Mouse (Mus musculus) embryonic facial prominence, embryonic 11.5 days (tissue): Measurements from ENCODE around the gene Smyd2. TPM values are rescaled to one million over a fixed set of nuclear protein-coding genes. Genes with fewer than 3 reads are reported as not detected.
A peak's percentile ranks its signal among the peaks of the same experiment; 100 is the strongest.

Source experiments
- ATAC-seq: fragments of 200-750 bp; cut with Nextera tagmentation; replicated peaks from 2 replicates; pipeline ENCODE4 v1.8.0; 2017; ENCODE audit warnings: low read depth; ENCODE audit not compliant: insufficient number of reproducible peaks, low FRiP score, low TSS enrichment
- DNase-seq: peaks from one replicate; pipeline ENCODE4 v3.0.0-alpha.2; 2015; ENCODE audit warnings: low spot score
- H3K27ac ChIP-seq: fragments of 300-500 bp; sonication (generic); replicated peaks from 2 replicates; pipeline ENCODE4 v1.5.1; 2014; ENCODE audit warnings: mild to moderate bottlenecking, low read depth, low read length, control low read depth
- H3K27me3 ChIP-seq: fragments of 300-500 bp; sonication (generic); 2 replicates; pipeline ENCODE4 v1.6.1; 2014; ENCODE audit warnings: mild to moderate bottlenecking, low read length, moderate library complexity, mixed read lengths; ENCODE audit not compliant: control insufficient read depth, insufficient read depth
- H3K36me3 ChIP-seq: fragments of 300-500 bp; sonication (generic); replicated peaks from 2 replicates; pipeline ENCODE4 v1.6.1; 2014; ENCODE audit warnings: low read depth, mild to moderate bottlenecking, low read length, moderate library complexity, mixed read lengths; ENCODE audit not compliant: control insufficient read depth, insufficient read depth
- H3K4me1 ChIP-seq: fragments of 300-500 bp; sonication (generic); 2 replicates; pipeline ENCODE4 v1.6.1; 2014; ENCODE audit warnings: low read length, mixed read lengths; ENCODE audit not compliant: control insufficient read depth, insufficient read depth
- H3K4me2 ChIP-seq: fragments of 300-500 bp; sonication (generic); 2 replicates; pipeline ENCODE4 v1.6.1; 2014; ENCODE audit warnings: low read depth, mild to moderate bottlenecking, control low read depth, low read length, moderate library complexity
- H3K4me3 ChIP-seq: fragments of 300-500 bp; sonication (generic); 2 replicates; pipeline ENCODE4 v1.5.1; 2014; ENCODE audit warnings: low read depth, low read length, control low read depth
- H3K9ac ChIP-seq: fragments of 300-500 bp; sonication (generic); replicated peaks from 2 replicates; pipeline ENCODE4 v1.6.1; 2014; ENCODE audit warnings: mild to moderate bottlenecking, control low read depth, low read length
- H3K9me3 ChIP-seq: fragments of 300-500 bp; sonication (generic); replicated peaks from 2 replicates; pipeline ENCODE4 v1.6.1; 2016; ENCODE audit warnings: mild to moderate bottlenecking, low read length, inconsistent platforms, mixed read lengths; ENCODE audit not compliant: control insufficient read depth
- WGBS: fragments of 180-500 bp; shearing (Covaris S2); extraction: QIAGEN DNeasy Blood & Tissue Kit; methylation state at CpG from one replicate; pipeline ENCODE4 v1.1.7; 2014; 5-methylcytosine and 5-hydroxymethylcytosine counted together
- polyA plus RNA-seq: library from polyadenylated mRNA; unstranded; fragments of >200 nt; fragmentation: Nextera tagmentation; extraction: Ambion mirVana; gene quantifications from 2 replicates; pipeline ENCODE4 v1.2.1, GENCODE M21; 2014

The Smyd2 gene
- polyA plus RNA-seq, 1 experiment from 2014 or later = 88.8 TPM

DNA sequence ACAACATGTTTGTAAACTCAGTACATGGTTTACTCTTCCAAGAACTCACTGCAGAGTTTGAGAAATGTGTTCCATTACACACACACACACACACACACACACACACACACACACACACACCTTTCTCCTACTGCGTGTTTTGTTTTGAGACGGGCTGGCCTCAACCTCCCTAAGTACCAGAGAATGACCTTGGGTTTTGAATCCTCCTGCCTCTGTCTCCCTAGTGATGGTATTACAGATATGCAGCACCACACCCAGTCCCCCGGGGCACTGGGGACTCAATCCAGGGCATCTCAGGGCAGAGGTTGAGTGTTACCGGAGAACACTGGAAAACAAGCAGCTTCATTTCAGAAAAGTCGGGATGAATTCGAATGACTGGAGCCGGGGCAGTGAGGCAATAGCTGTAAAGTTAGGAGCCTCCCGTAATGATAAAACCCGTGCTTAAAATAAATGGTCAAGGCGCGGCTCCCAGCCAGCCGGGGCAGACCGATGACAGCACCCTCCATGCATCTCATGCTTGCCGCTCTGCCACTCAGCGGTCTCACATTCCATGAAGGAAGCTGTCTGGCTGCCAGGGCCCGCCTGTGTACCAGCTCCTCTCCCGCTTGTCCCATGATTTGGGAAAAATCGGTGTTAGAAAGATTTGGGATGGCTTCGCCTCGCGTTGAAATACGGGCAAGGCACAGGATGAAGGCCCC is 1.9 kb upstream of the Smyd2 start:
- 80% methylated on average over 22 of the region's 22 CpGs for WGBS
- Histone ChIP-seq H3K27ac (no peak overlapping the region), H3K36me3 (no peaks in the 10 kb centered on the region), H3K9ac (no peak overlapping the region), H3K9me3 (no peaks in the 10 kb centered on the region), H3K4me3 (no peak overlapping the region), H3K4me1 (peaks cover 3% of the 10 kb centered on the region), H3K4me2 (no peak overlapping the region), H3K27me3 (no peaks in the 10 kb centered on the region)
- no peak for DNase-seq
- no peak for ATAC-seq

DNA sequence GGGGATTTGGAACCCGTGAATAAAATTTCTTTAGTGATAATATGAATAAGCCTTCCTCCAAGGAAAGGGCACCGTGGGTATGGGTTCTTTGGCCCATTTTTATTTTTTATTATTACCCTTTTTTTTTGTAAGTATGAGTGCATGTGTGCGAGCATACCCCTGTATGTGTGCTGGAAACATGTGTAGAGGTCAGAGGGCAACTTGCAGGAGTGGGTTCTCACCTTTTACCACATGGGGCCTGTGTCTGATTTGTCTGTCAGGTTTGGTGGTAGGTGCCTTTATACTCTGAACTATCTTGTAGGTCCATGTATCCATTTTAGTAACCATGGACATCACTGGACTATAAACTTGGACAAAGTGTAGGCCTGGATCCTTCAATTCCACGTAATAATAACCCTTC is 994 bp upstream of the Smyd2 start:
- no peak overlapping the region for H3K27ac ChIP-seq
- H3K4me1 ChIP-seq = peaks cover 3% of the 10 kb centered on the region
- H3K4me2 ChIP-seq = no peak overlapping the region
- H3K9ac ChIP-seq = no peak overlapping the region
- no peaks in the 10 kb centered on the region for H3K27me3 ChIP-seq
- H3K36me3 ChIP-seq = no peaks in the 10 kb centered on the region
- no peak overlapping the region for H3K4me3 ChIP-seq
- H3K9me3 ChIP-seq = no peaks in the 10 kb centered on the region
- ATAC-seq (no peak), DNase-seq (no peak)
- WGBS = 68% methylated on average over 4 of the region's 4 CpGs

DNA sequence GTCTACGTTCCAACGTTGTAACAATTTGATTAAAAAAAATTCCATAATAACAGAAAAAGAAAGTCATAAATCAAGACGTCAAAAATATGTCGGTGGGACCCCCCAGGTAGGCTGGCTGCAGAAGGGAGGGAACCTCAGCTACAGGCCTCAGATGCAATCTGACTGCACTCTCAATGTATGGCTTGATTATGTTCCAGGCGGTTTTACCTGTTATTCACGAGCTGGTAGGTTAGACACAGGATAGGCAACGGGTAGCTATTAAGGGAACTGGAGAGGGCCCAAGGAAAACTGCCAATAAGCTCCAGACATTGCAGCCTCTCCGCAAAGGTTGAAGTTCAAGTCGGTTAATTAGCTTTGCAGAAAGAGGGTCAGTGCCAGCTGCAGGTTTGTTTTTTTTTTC is 558 bp upstream of the Smyd2 start:
- no peak for ATAC-seq
- H3K4me2 ChIP-seq = peak overlapping the region; percentile 95; the same call in 1 of the 2 replicates
- no peak overlapping the region; the same call in 1 of the 2 replicates for H3K9ac ChIP-seq
- H3K27ac ChIP-seq = no peak overlapping the region
- peaks cover 3% of the 10 kb centered on the region for H3K4me1 ChIP-seq
- peak overlapping the region; percentile 77 for H3K4me3 ChIP-seq
- WGBS = 9% methylated on average over 9 of the region's 9 CpGs
- no peaks in the 10 kb centered on the region for H3K27me3 ChIP-seq
- DNase-seq = no peak
- H3K36me3 ChIP-seq = no peaks in the 10 kb centered on the region
- no peaks in the 10 kb centered on the region for H3K9me3 ChIP-seq

DNA sequence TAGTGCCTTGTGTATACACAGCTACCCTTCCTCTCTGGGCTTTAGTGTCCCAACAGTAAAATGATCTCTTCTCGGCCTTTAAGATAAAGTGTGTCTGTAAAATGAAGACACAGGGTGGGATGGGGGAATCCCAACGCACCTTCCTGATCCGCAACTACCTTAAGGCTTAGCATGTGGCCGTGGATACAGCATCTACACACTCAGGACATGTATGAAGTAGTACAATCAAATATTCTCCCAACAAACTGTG is 670 bp downstream of the Smyd2 start:
- ATAC-seq = no peak
- peak overlapping the region; percentile 95 for H3K4me2 ChIP-seq
- H3K27ac ChIP-seq = no peak overlapping the region
- 2% methylated on average over 4 of the region's 4 CpGs for WGBS
- DNase-seq = no peak
- peaks cover 3% of the 10 kb centered on the region for H3K4me1 ChIP-seq
- no peaks in the 10 kb centered on the region for H3K27me3 ChIP-seq
- H3K9ac ChIP-seq = peak overlapping the region; percentile 90
- H3K9me3 ChIP-seq = no peaks in the 10 kb centered on the region
- H3K4me3 ChIP-seq = peak overlapping the region; percentile 77
- no peaks in the 10 kb centered on the region for H3K36me3 ChIP-seq

DNA sequence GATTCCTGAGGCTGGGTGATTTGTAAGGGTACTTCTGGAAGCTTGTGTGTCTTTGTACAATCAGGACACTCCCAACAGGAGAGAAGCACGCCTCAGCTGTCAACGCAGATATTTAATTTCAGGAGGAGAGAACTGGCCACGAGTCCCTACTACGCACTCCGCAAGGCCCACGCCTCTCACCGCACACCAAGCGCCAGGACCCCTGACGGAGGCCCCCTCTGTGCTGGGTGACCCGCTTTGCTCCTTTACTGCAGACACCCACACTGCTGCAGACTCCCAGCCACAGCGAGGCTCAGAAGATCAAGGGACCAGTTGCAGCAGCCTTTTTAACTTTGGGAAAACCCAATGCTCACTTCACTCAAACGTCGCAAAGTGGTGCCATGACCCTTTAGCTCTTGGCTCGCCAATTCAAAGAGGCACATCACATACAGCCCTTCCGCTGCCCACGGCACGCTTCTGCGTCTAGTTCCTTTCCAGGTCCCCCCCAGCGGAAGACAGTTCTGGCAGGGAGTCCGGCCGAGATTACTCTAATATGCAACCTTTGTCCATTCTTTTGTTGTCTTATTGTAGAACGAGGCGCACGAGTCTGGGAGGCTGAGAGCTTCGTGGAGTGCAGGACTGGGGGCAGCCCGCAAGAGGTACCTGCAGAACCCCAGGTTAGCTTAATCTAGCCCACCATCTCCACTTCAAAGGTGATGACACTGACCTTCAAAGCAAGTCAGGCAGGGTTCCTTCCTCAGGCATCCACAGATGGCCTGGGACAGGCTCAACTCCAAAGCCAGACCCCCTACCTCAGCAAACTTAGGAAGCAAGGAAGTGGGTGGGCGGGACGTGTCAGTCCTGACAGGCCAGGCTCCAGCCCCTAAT is 1.2 kb downstream of the Smyd2 start:
- no peaks in the 10 kb centered on the region for H3K36me3 ChIP-seq
- H3K27ac ChIP-seq = no peak overlapping the region
- peak overlapping the region; percentile 36; the same call in 1 of the 2 replicates for H3K9ac ChIP-seq
- ATAC-seq (peak; percentile 32; the same call in 1 of the 2 replicates), DNase-seq (peak; percentile 60)
- H3K4me3 ChIP-seq = peak overlapping the region; percentile 77
- H3K4me1 ChIP-seq = peaks cover 3% of the 10 kb centered on the region
- H3K4me2 ChIP-seq = peak overlapping the region; percentile 95
- WGBS = 44% methylated on average over 28 of the region's 28 CpGs
- H3K9me3 ChIP-seq = no peaks in the 10 kb centered on the region
- H3K27me3 ChIP-seq = no peaks in the 10 kb centered on the region

DNA sequence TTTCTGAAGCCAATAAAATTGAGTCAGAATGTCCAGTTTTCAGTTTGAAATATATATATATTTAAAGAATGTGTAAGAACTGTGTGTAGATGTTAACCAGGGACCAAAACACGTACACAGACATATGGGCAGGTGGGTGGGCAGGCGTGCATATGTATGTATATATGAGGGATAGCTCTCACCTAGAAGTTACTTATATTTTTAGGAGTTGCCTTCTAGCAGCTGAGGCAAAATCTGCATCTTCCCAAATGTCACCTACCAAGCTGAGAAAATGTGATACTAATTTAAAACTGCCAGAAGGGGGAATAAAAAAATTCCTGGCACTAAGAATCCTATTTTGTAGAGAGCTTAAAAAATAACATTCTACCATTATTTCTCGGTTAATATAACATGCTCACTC is 2.4 kb downstream of the Smyd2 start:
- no peak for DNase-seq
- H3K9me3 ChIP-seq = no peaks in the 10 kb centered on the region
- 87% methylated on average over 3 of the region's 3 CpGs for WGBS

DNA sequence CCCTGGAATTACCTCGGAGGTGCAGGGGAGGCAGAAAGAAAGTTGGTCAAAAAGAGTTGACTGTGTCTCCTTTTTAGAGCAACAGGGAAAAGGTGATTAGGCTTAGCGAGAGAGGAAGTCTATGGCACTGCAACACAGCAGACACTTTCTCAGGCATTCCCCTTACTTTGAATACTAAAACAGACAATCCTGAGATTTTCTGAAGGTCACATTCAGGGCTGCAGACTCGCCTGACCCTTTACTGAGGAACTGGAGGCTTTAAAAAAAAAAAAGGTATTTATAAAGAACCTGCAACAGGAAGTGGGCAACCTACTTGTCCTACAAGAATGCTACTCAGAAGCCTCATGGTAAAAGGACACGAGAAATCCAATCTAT is 5.0 kb downstream of the Smyd2 start:
- 47% methylated on average over 4 of the region's 4 CpGs for WGBS
- no peak for ATAC-seq
- Histone ChIP-seq H3K9ac (no peak overlapping the region), H3K4me3 (no peak overlapping the region), H3K4me2 (no peak overlapping the region), H3K27ac (no peak overlapping the region), H3K27me3 (no peaks in the 10 kb centered on the region), H3K4me1 (peaks cover 3% of the 10 kb centered on the region; the same call in 1 of the 2 replicates), H3K9me3 (no peaks in the 10 kb centered on the region), H3K36me3 (no peaks in the 10 kb centered on the region)
- DNase-seq = no peak

More for the DNA sequence above, 2.4 kb downstream of the Smyd2 start:
- no peak overlapping the region for H3K4me2 ChIP-seq
- H3K9ac ChIP-seq = no peak overlapping the region
- peaks cover 3% of the 10 kb centered on the region for H3K4me1 ChIP-seq
- no peak for ATAC-seq
- H3K36me3 ChIP-seq = no peaks in the 10 kb centered on the region
- no peak overlapping the region for H3K4me3 ChIP-seq
- H3K27me3 ChIP-seq = no peaks in the 10 kb centered on the region
- H3K27ac ChIP-seq = no peak overlapping the region
